Mouse (Mus musculus) liver, postnatal 0 days (tissue): ENCODE measurements at regions not wholly inside any gene's neighbourhood (a gene's known extent, or its start where the extent isn't known, plus 50 kb on each side); places are given as distances from the start of the nearest gene placed in this dataset.

Experiments used
- CTCF ChIP-seq: sonication (generic); IDR thresholded peaks from 2 replicates; pipeline ENCODE4 v1.5.1; 2016; ENCODE audit warnings: antibody characterized with exemption, low read depth
- EP300 ChIP-seq: IDR thresholded peaks from 2 replicates; pipeline ENCODE4 v1.6.1; 2016; ENCODE audit warnings: antibody characterized with exemption, low read depth, mild to moderate bottlenecking

GRCm38 (mm10) chr4:34171265-34171862, 121.4 kb upstream of the Spaca1 start:
- no peak for TF ChIP-seq CTCF
- no peak for TF ChIP-seq EP300
